Mouse (Mus musculus): ENCODE data around the gene Rnase4.

DNA sequence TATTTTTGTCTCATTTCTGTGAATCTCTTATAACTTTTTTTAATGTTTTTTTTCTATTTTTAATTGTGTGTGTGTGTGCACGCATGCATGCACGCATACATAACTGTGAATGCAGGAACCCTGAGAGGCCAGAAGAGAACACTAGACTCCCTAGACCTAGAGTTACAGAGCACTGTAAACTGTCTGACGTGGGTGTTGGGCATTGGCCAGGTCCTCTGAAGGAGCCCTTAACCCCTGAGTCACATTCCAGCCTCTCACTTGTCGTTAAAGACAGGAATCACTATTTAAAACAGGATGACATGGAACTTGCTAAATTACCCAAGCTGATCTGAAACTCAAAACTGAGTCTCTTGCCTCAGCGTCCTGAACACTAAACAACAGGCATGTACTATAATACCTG is 38.9 kb upstream of the Rnase4 start:
- TF ChIP-seq TAL1 (IDR thresholded peaks at IDR 0.05; ENCODE audit: low read length) (no peak), GATA1 (IDR thresholded peaks at IDR 0.05; ENCODE audit: low read length) (no peak)

Data from erythroblast, embryonic 14.5 days (primary cell).